Mouse (Mus musculus): ENCODE measurements around the gene Thsd7b.

GRCm38 (mm10) chr1:129602284-129602683 is 329.2 kb downstream of the Thsd7b start:
- TF ChIP-seq CTCF (IDR thresholded peaks at IDR 0.05; ENCODE audit: control insufficient read depth, insufficient read depth, low read length) (no peak), POLR2A (IDR thresholded peaks at IDR 0.05; ENCODE audit: borderline replicate concordance, control insufficient read depth, low read depth, low read length) (no peak)

Data from bone marrow, adult 2 months (tissue).